Mouse (Mus musculus) olfactory bulb, adult 2 months (tissue): ENCODE results near the gene Trp53rka.

ENCODE experiments used
- CTCF ChIP-seq: fragments of 200-500 bp; IDR thresholded peaks from 2 replicates; pipeline ENCODE4 v1.5.1; 2012; ENCODE audit warnings: low read depth, mild to moderate bottlenecking, low read length, moderate library complexity; ENCODE audit not compliant: insufficient read depth
- POLR2A ChIP-seq: fragments of 200-500 bp; IDR thresholded peaks from 2 replicates; pipeline ENCODE4 v1.6.1; 2012; ENCODE audit warnings: mild to moderate bottlenecking, low read depth, low read length, moderate library complexity; ENCODE audit not compliant: insufficient read depth

GRCm38 (mm10) chr2:165458189-165458588 is 34.9 kb downstream of the Trp53rka start:
- TF ChIP-seq CTCF, result no peak
- TF ChIP-seq POLR2A, result no peak
